Mouse (Mus musculus): ENCODE measurements around the gene Rere.

GRCm38 (mm10) chr4:150544231-150544630 is 262.8 kb downstream of the Rere start:
- TF ChIP-seq CTCF (IDR thresholded peaks at IDR 0.05) (no peak), EP300 (IDR thresholded peaks at IDR 0.05; ENCODE audit: insufficient read depth, low read depth, low read length) (no peak), POLR2A (IDR thresholded peaks at IDR 0.05; ENCODE audit: insufficient read depth, low read depth, low read length) (no peak)

Measured in heart, adult 2 months (tissue).